Mouse (Mus musculus) embryonic facial prominence, embryonic 14.5 days (tissue): Measurements from ENCODE around the gene Atp5l. TPM values are rescaled to one million over a fixed set of nuclear protein-coding genes. Genes with fewer than 3 reads are reported as not detected.
"Not testable (repeated sequence)": the region's sequence is repeated elsewhere in the genome, so short reads cannot be mapped to it uniquely, and the experiment has no call there.

Experiments
- ATAC-seq: fragments of 200-750 bp; cut with Nextera tagmentation; 2 replicates; pipeline ENCODE4 v1.8.0; 2017; ENCODE audit warnings: low read depth, moderate number of reproducible peaks, moderate TSS enrichment
- DNase-seq: peaks from one replicate; pipeline ENCODE4 v3.0.0-alpha.2; 2015; ENCODE audit warnings: low spot score
- H3K27ac ChIP-seq: fragments of 300-500 bp; sonication (generic); replicated peaks from 2 replicates; pipeline ENCODE4 v1.5.1; 2014; ENCODE audit warnings: low read depth, mild to moderate bottlenecking, low read length, moderate library complexity
- H3K27me3 ChIP-seq: fragments of 300-500 bp; sonication (generic); replicated peaks from 2 replicates; pipeline ENCODE4 v1.6.1; 2014; ENCODE audit warnings: low read length; ENCODE audit not compliant: control insufficient read depth, insufficient read depth
- H3K36me3 ChIP-seq: fragments of 300-500 bp; sonication (generic); 2 replicates; pipeline ENCODE4 v1.6.1; 2014; ENCODE audit warnings: low read length, mixed read lengths; ENCODE audit not compliant: control insufficient read depth, insufficient read depth
- H3K4me1 ChIP-seq: fragments of 300-500 bp; sonication (generic); 2 replicates; pipeline ENCODE4 v1.6.1; 2014; ENCODE audit warnings: antibody characterized with exemption, low read length; ENCODE audit not compliant: control insufficient read depth, insufficient read depth
- H3K4me2 ChIP-seq: fragments of 300-500 bp; sonication (generic); 2 replicates; pipeline ENCODE4 v1.6.1; 2014; ENCODE audit warnings: low read depth, mild to moderate bottlenecking, low read length, moderate library complexity, mixed read lengths
- H3K4me3 ChIP-seq: fragments of 300-500 bp; sonication (generic); 2 replicates; pipeline ENCODE4 v1.5.1; 2014; ENCODE audit warnings: low read depth, mild to moderate bottlenecking, low read length
- H3K9ac ChIP-seq: fragments of 300-500 bp; sonication (generic); 2 replicates; pipeline ENCODE4 v1.6.1; 2014; ENCODE audit warnings: low read depth, mild to moderate bottlenecking, low read length, moderate library complexity, mixed read lengths
- H3K9me3 ChIP-seq: fragments of 300-500 bp; sonication (generic); 2 replicates; pipeline ENCODE4 v1.6.1; 2016; ENCODE audit warnings: low read length; ENCODE audit not compliant: control insufficient read depth
- WGBS: fragments of 180-500 bp; shearing (Covaris S2); extraction: QIAGEN DNeasy Blood & Tissue Kit; methylation state at CpG from one replicate; pipeline ENCODE4 v1.1.7; 2014; 5-methylcytosine and 5-hydroxymethylcytosine counted together
- polyA plus RNA-seq: library from polyadenylated mRNA; unstranded; fragments of >200 nt; fragmentation: Nextera tagmentation; extraction: Ambion mirVana; gene quantifications from 2 replicates; pipeline ENCODE4 v1.2.1, GENCODE M21; 2014

The Atp5l gene
- polyA plus RNA-seq, result 681 and 870 TPM in 2 replicates

DNA sequence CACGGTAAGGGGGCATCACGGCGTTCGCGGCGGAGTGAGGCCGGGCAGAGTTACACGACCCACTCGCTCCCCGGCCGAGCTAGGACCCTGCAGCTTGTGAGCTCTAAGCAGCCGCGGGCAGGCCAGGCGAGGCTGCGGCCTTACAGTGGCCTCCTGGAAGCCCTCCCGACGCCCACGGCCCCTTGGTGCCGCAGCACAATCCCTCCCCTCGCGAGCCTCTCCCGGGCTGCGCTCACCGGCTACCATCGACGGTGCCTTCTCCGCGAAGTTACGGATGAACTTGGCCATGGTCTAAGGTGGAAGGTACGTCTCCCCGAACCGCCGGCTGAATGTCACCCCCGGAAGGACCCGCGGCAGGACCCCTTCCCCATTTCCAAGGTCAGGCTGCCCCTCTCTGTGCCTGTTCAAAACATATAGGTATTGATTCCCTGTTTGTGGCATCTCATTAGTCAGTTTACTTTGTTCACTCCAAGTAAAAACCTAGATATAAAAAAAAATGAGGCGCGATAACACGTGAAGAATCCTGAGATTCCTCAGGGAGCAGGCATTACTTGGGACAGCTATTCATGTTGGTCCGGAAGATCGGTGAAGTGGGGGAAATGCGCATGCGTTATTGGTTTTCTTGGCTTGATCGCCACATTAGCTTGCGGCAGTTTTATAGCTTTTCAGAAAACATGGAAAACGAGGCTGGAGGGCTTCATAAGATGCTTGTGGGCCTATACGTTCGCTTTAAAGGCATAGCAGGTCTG, at the start of gene Atp5l:
Gene Atp5l, minus strand, starts transcription at position 369 of the 749 bp plus-strand sequence.
- H3K27me3 ChIP-seq, result no peaks in the 10 kb centered on the region
- H3K9ac ChIP-seq, result peak within 1 kb of the TSS; percentile 95
- peak; percentile 98 for DNase-seq
- H3K4me3 ChIP-seq, result peak within 1 kb of the TSS; percentile 94
- H3K27ac ChIP-seq, result peak within 1 kb of the TSS; percentile 95
- H3K4me2 ChIP-seq, result peak within 1 kb of the TSS; percentile 83
- no peaks in the 10 kb centered on the region for H3K9me3 ChIP-seq
- under 1% methylated on average over 45 of the region's 48 CpGs for WGBS
- ATAC-seq, result peak; percentile 90
- peaks cover 7% of the 10 kb centered on the region for H3K4me1 ChIP-seq
- H3K36me3 ChIP-seq, result no peaks in the 10 kb centered on the region

DNA sequence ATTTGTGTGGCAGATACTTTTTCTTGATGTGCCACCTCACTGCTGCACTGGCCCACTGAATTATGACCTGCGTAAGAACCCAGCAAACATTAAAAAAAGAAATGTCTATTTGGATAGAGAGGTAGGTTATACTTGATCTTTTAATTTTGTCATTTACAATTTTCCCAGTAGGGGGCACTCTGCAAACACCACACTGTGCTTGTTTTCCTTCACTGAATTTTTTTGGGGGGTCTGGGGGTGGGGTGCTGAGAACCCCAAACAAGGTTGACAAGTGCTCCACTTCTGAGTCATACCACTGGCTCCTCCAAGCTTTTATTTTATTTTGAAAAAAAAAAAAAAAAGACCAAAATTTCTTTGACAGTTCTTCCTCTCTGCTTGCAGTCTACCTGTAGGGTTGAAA, 48.9 kb upstream of the Atp5l start:
- Histone ChIP-seq H3K27me3 (peaks cover 9% of the 10 kb centered on the region; the same call in 1 of the 2 replicates), H3K4me2 (no peak overlapping the region), H3K36me3 (no peaks in the 10 kb centered on the region), H3K4me1 (peaks cover 7% of the 10 kb centered on the region), H3K9me3 (no peaks in the 10 kb centered on the region), H3K27ac (no peak overlapping the region), H3K9ac (no peak overlapping the region), H3K4me3 (no peak overlapping the region)
- 95% methylated on average over 1 of the region's 1 CpGs for WGBS
- ATAC-seq (no peak), DNase-seq (no peak)

DNA sequence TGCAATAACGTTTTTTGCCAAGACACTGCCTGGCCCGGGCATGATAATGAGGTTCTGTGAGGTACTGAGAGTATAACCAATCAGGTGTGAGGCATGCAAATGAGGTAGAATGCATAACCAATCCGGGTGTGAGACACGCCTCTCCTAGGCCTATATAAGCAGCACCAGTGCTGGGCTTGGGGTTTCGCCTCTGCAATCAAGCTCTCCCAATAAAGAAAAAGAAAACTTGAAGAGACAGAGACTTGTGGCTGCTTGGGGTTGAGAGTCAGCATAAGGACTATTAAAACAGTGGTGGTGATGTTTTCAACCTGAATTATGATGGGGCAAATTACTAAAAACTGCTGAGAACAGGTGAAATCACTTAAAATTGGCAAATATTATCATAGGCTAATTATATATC, 47.2 kb upstream of the Atp5l start:
- not testable (repeated sequence) for H3K27ac ChIP-seq, ATAC-seq, DNase-seq, H3K4me3 ChIP-seq, H3K4me2 ChIP-seq, H3K9ac ChIP-seq, H3K36me3 ChIP-seq, H3K27me3 ChIP-seq, H3K9me3 ChIP-seq
- peaks cover 11% of the 10 kb centered on the region for H3K4me1 ChIP-seq
- WGBS, result 81% methylated on average over 5 of the region's 5 CpGs

DNA sequence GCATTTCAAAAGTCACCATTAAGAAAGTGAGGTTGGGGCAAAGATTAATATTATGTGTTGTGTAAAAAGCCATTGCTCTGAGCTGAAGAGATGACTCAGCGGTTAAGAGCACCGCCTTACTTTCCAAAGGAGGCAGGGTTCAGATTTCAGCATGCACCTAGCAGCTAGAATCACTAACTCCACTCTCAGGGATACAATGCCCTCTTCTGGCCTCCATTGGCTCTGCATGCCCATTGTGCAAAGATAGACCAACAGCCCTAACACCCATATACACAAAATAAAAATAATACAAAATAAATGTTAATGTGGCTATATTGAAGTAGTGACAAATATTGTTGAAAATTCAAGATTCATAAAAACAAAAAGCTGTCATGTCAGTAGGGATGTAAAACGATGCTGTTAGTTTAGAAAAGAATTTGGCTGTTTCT, 46.3 kb upstream of the Atp5l start:
- ATAC-seq (peak; percentile 58; the same call in 1 of the 2 replicates), DNase-seq (peak; percentile 83)
- Histone ChIP-seq H3K9ac (no peak overlapping the region), H3K27me3 (no peaks in the 10 kb centered on the region), H3K27ac (no peak overlapping the region), H3K4me2 (no peak overlapping the region), H3K36me3 (peaks cover 3% of the 10 kb centered on the region), H3K4me3 (no peak overlapping the region), H3K9me3 (no peaks in the 10 kb centered on the region), H3K4me1 (peaks cover 11% of the 10 kb centered on the region)
- 24% methylated on average over 3 of the region's 3 CpGs for WGBS

DNA sequence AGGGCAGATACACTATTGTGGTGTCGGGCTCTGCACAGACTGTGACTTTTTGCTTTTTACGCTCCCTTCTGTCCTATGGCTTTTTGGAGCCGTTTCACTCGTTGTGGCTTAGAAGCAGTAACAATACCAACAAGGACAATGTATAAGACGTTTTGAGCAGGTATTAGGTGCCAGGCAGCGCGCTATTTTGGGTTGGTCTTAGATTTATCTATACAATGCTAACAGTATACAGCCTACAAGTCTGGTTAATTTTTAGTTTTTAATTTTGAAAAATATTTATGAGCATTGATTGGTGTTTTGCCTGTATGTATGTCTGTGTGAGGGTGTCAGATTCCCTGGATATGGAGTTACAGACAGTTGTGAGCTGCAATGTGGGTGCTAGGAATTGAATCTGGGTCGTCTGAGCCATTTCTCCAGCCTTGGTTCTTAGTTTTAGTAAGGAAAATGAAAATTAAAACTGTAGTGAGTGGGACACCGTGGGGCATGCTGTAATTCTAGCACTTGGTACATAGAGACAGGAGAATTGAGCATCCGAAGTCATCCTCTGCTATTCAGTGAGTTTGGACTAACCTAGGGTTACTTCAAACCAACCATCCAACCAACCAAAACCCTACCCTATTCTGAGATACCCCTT, 45.4 kb upstream of the Atp5l start:
- peak overlapping the region; percentile 90 for H3K4me2 ChIP-seq
- H3K4me3 ChIP-seq, result peak overlapping the region; percentile 93
- peak overlapping the region; percentile 16; the same call in 1 of the 2 replicates for H3K27ac ChIP-seq
- ATAC-seq (no peak), DNase-seq (no peak)
- peaks cover 7% of the 10 kb centered on the region for H3K36me3 ChIP-seq
- no peaks in the 10 kb centered on the region for H3K27me3 ChIP-seq
- peak overlapping the region; percentile 22 for H3K9ac ChIP-seq
- H3K4me1 ChIP-seq, result peaks cover 11% of the 10 kb centered on the region
- 12% methylated on average over 10 of the region's 10 CpGs for WGBS
- no peaks in the 10 kb centered on the region for H3K9me3 ChIP-seq

DNA sequence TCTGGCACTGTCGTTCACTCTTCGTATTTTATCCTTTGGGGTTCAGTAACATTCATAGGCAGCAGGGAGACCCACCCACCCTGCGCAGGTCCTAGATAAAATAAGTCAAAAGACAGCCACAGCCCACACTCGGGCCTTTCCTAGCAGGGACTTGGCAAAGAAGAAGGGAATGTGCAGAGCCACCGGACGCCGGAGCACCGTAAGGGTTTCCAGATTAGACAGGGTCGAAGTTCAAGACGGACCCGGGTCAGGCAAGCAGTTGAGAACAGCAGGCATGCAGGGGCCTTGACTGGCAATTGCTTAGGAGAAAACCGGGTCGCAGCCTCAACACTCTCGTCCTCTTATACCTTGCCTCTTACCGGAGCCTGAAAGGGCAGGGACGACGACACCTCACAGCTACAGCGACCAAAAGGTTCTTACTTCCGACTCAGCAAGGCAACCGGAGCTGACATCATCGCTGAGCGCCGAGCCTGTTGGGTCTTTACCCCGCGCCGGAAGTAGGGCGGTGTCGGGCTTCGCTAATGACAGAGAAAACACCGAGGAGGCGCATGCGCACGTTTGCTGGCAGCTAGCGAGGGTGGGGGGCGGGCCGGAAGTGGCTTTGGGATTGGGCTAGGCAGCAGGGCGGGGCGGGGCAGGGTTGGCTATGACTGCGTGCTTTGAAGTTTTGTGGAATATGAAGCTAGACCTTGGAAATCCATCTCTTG, 44.7 kb upstream of the Atp5l start, which contains the start of gene Ube4a:
Gene Ube4a, minus strand, starts transcription at position 475 of the 707 bp plus-strand sequence.
- no peaks in the 10 kb centered on the region for H3K9me3 ChIP-seq
- peak within 1 kb of the TSS; percentile 90 for H3K4me2 ChIP-seq
- H3K9ac ChIP-seq, result peak within 1 kb of the TSS; percentile 88
- no peaks in the 10 kb centered on the region for H3K27me3 ChIP-seq
- DNase-seq (peak; percentile 98), ATAC-seq (peak; percentile 96)
- H3K36me3 ChIP-seq, result peaks cover 10% of the 10 kb centered on the region
- peak within 1 kb of the TSS; percentile 93 for H3K4me3 ChIP-seq
- under 1% methylated on average over 38 of the region's 39 CpGs for WGBS
- H3K27ac ChIP-seq, result peak within 1 kb of the TSS; percentile 16; the same call in 1 of the 2 replicates
- H3K4me1 ChIP-seq, result peaks cover 11% of the 10 kb centered on the region

DNA sequence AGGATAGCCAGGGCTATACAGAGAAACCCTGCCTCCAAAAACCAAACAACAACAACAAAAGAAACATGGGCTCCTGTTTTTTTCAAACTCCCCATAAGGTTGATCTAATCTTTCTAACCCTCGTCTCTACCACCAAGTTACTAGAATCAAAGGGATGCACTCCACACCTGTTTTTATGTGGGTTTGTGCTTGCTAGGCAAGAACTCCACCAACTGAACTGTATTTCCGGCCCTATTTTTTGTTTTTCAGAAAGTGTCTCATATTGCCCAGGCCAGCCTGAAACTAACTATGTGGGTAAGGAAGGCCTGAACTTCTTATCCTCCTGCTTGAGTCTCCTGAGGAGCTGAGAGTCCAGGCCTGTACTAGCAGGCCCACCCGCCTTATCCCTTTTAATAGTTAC, 33.9 kb upstream of the Atp5l start:
- DNase-seq (no peak), ATAC-seq (no peak)
- Histone ChIP-seq H3K4me3 (no peak overlapping the region), H3K27ac (no peak overlapping the region), H3K4me1 (no peaks in the 10 kb centered on the region), H3K27me3 (no peaks in the 10 kb centered on the region), H3K4me2 (no peak overlapping the region), H3K36me3 (peaks cover 76% of the 10 kb centered on the region), H3K9me3 (no peaks in the 10 kb centered on the region), H3K9ac (no peak overlapping the region)
- 91% methylated on average over 3 of the region's 3 CpGs for WGBS

DNA sequence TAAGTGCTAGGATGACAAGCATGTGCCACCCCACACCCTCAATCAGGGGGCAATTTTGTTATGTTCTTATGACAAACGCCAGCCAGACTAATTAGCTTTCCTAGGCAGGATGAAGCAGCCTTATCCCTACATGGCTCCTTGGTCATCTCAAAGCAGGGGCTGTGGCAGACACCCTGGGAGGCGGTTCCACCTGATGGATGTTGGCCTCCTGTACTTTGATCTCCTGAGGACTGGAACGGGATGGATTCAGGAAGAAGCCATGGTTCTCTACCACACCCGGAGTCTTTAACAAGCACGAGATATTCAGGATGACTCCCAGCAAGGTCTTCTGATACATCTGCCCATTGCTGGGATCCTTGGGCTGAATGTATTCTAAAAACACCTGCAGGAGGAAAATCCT, 27.3 kb upstream of the Atp5l start:
- no peaks in the 10 kb centered on the region for H3K4me1 ChIP-seq
- H3K27ac ChIP-seq, result no peak overlapping the region
- H3K4me3 ChIP-seq, result no peak overlapping the region
- no peak overlapping the region for H3K9ac ChIP-seq
- no peak for ATAC-seq
- no peak overlapping the region for H3K4me2 ChIP-seq
- 85% methylated on average over 5 of the region's 5 CpGs for WGBS
- no peak for DNase-seq
- peaks cover 90% of the 10 kb centered on the region for H3K36me3 ChIP-seq
- no peaks in the 10 kb centered on the region for H3K9me3 ChIP-seq
- no peaks in the 10 kb centered on the region for H3K27me3 ChIP-seq
